Mouse (Mus musculus): ENCODE data around the gene Ddx10. TPM values are rescaled to one million over a fixed set of nuclear protein-coding genes. Genes with fewer than 3 reads are reported as not detected.

Gene Ddx10
- polyA plus RNA-seq (2015; fragmentation: Nextera tagmentation; extraction: Ambion mirVana) = 24.1 and 25.2 TPM in 2 replicates

GRCm38 (mm10) chr9:53247953-53248397, at the start of gene Ddx10:
Gene Ddx10 (minus strand): TSS chr9:53248053.
- ATAC-seq (ENCODE audit: insufficient read depth, low FRiP score) = peak; percentile 100

GRCm38 (mm10) chr9:53292833-53293232, 45.0 kb upstream of the Ddx10 start:
- ATAC-seq (ENCODE audit: insufficient read depth, low FRiP score) = no peak
- Histone ChIP-seq H3K27ac (ENCODE audit: low read length) (no peak overlapping the region), H3K27me3 (ENCODE audit: control insufficient read depth, insufficient read depth, low read length) (no peaks in the 10 kb centered on the region), H3K36me3 (ENCODE audit: control insufficient read depth, insufficient read depth, low read length) (no peaks in the 10 kb centered on the region), H3K9ac (ENCODE audit: low read length) (no peak overlapping the region), H3K4me2 (ENCODE audit: low read depth, low read length) (no peak overlapping the region), H3K9me3 (replicated peaks; ENCODE audit: control insufficient read depth, low read length) (no peaks in the 10 kb centered on the region), H3K4me1 (ENCODE audit: control insufficient read depth, insufficient read depth, low read length) (no peaks in the 10 kb centered on the region), H3K4me3 (replicated peaks; ENCODE audit: low read length) (no peak overlapping the region)

More at GRCm38 (mm10) chr9:53247953-53248397, at the start of gene Ddx10:
- Histone ChIP-seq H3K4me3 (replicated peaks; ENCODE audit: low read length) (peak within 1 kb of the TSS; percentile 86), H3K36me3 (ENCODE audit: control insufficient read depth, insufficient read depth, low read length) (no peaks in the 10 kb centered on the region), H3K27me3 (ENCODE audit: control insufficient read depth, insufficient read depth, low read length) (no peaks in the 10 kb centered on the region), H3K4me1 (ENCODE audit: control insufficient read depth, insufficient read depth, low read length) (peaks cover 5% of the 10 kb centered on the region), H3K9me3 (replicated peaks; ENCODE audit: control insufficient read depth, low read length) (no peaks in the 10 kb centered on the region), H3K4me2 (ENCODE audit: low read depth, low read length) (peak within 1 kb of the TSS; percentile 89), H3K27ac (ENCODE audit: low read length) (peak within 1 kb of the TSS; percentile 22; the same call in 1 of the 2 replicates), H3K9ac (ENCODE audit: low read length) (peak within 1 kb of the TSS; percentile 83)
- under 1% methylated on average over 35 of the region's 35 CpGs for WGBS

GRCm38 (mm10) chr9:53290006-53290405, 42.2 kb upstream of the Ddx10 start:
- H3K4me3 ChIP-seq (replicated peaks; ENCODE audit: low read length) = no peak overlapping the region
- H3K4me1 ChIP-seq (ENCODE audit: control insufficient read depth, insufficient read depth, low read length) = no peaks in the 10 kb centered on the region
- H3K9ac ChIP-seq (ENCODE audit: low read length) = no peak overlapping the region
- H3K4me2 ChIP-seq (ENCODE audit: low read depth, low read length) = no peak overlapping the region
- H3K36me3 ChIP-seq (ENCODE audit: control insufficient read depth, insufficient read depth, low read length) = no peaks in the 10 kb centered on the region
- no peak overlapping the region for H3K27ac ChIP-seq (ENCODE audit: low read length)
- H3K9me3 ChIP-seq (replicated peaks; ENCODE audit: control insufficient read depth, low read length) = no peaks in the 10 kb centered on the region
- WGBS = 65% methylated on average over 3 of the region's 3 CpGs
- no peak for ATAC-seq (ENCODE audit: insufficient read depth, low FRiP score)
- no peaks in the 10 kb centered on the region for H3K27me3 ChIP-seq (ENCODE audit: control insufficient read depth, insufficient read depth, low read length)

- ATAC-seq (ENCODE audit: insufficient read depth, low FRiP score) = no peak
- no peaks in the 10 kb centered on the region for H3K9me3 ChIP-seq (replicated peaks; ENCODE audit: control insufficient read depth, low read length)
- no peaks in the 10 kb centered on the region for H3K27me3 ChIP-seq (ENCODE audit: control insufficient read depth, insufficient read depth, low read length)
- H3K9ac ChIP-seq (ENCODE audit: low read length) = no peak overlapping the region
- no peak overlapping the region for H3K4me2 ChIP-seq (ENCODE audit: low read depth, low read length)
- no peaks in the 10 kb centered on the region for H3K36me3 ChIP-seq (ENCODE audit: control insufficient read depth, insufficient read depth, low read length)
- no peaks in the 10 kb centered on the region for H3K4me1 ChIP-seq (ENCODE audit: control insufficient read depth, insufficient read depth, low read length)
- H3K4me3 ChIP-seq (replicated peaks; ENCODE audit: low read length) = no peak overlapping the region
- no peak overlapping the region for H3K27ac ChIP-seq (ENCODE audit: low read length)
- 75% methylated on average over 6 of the region's 6 CpGs for WGBS
Observed at GRCm38 (mm10) chr9:53286793-53287192, 38.9 kb upstream of the Ddx10 start.

- Histone ChIP-seq H3K36me3 (ENCODE audit: control insufficient read depth, insufficient read depth, low read length) (no peaks in the 10 kb centered on the region), H3K27ac (ENCODE audit: low read length) (no peak overlapping the region), H3K9me3 (replicated peaks; ENCODE audit: control insufficient read depth, low read length) (no peaks in the 10 kb centered on the region), H3K4me1 (ENCODE audit: control insufficient read depth, insufficient read depth, low read length) (no peaks in the 10 kb centered on the region), H3K4me3 (replicated peaks; ENCODE audit: low read length) (no peak overlapping the region), H3K9ac (ENCODE audit: low read length) (no peak overlapping the region), H3K27me3 (ENCODE audit: control insufficient read depth, insufficient read depth, low read length) (no peaks in the 10 kb centered on the region), H3K4me2 (ENCODE audit: low read depth, low read length) (no peak overlapping the region)
- 83% methylated on average over 2 of the region's 2 CpGs for WGBS
- ATAC-seq (ENCODE audit: insufficient read depth, low FRiP score) = no peak
Observed at GRCm38 (mm10) chr9:53278997-53279396, 31.1 kb upstream of the Ddx10 start.

- Histone ChIP-seq H3K4me1 (ENCODE audit: control insufficient read depth, insufficient read depth, low read length) (no peaks in the 10 kb centered on the region), H3K9ac (ENCODE audit: low read length) (no peak overlapping the region), H3K9me3 (replicated peaks; ENCODE audit: control insufficient read depth, low read length) (no peaks in the 10 kb centered on the region), H3K4me3 (replicated peaks; ENCODE audit: low read length) (no peak overlapping the region), H3K27ac (ENCODE audit: low read length) (no peak overlapping the region), H3K27me3 (ENCODE audit: control insufficient read depth, insufficient read depth, low read length) (no peaks in the 10 kb centered on the region), H3K36me3 (ENCODE audit: control insufficient read depth, insufficient read depth, low read length) (no peaks in the 10 kb centered on the region), H3K4me2 (ENCODE audit: low read depth, low read length) (no peak overlapping the region)
- WGBS = 89% methylated on average over 1 of the region's 1 CpGs
- ATAC-seq (ENCODE audit: insufficient read depth, low FRiP score) = no peak
Observed at GRCm38 (mm10) chr9:53276381-53276780, 28.5 kb upstream of the Ddx10 start.

- Histone ChIP-seq H3K36me3 (ENCODE audit: control insufficient read depth, insufficient read depth, low read length) (no peaks in the 10 kb centered on the region), H3K4me3 (replicated peaks; ENCODE audit: low read length) (no peak overlapping the region), H3K9me3 (replicated peaks; ENCODE audit: control insufficient read depth, low read length) (no peaks in the 10 kb centered on the region), H3K4me2 (ENCODE audit: low read depth, low read length) (no peak overlapping the region), H3K27ac (ENCODE audit: low read length) (peak overlapping the region; percentile 17; the same call in 1 of the 2 replicates), H3K27me3 (ENCODE audit: control insufficient read depth, insufficient read depth, low read length) (no peaks in the 10 kb centered on the region), H3K4me1 (ENCODE audit: control insufficient read depth, insufficient read depth, low read length) (peaks cover 2% of the 10 kb centered on the region; the same call in 1 of the 2 replicates), H3K9ac (ENCODE audit: low read length) (peak overlapping the region; percentile 5; the same call in 1 of the 2 replicates)
- 73% methylated on average over 4 of the region's 4 CpGs for WGBS
- no peak for ATAC-seq (ENCODE audit: insufficient read depth, low FRiP score)
Observed at GRCm38 (mm10) chr9:53272714-53273113, 24.9 kb upstream of the Ddx10 start.

GRCm38 (mm10) chr9:53272207-53272606, 24.4 kb upstream of the Ddx10 start:
- H3K4me3 ChIP-seq (replicated peaks; ENCODE audit: low read length) = no peak overlapping the region
- H3K9me3 ChIP-seq (replicated peaks; ENCODE audit: control insufficient read depth, low read length) = no peaks in the 10 kb centered on the region
- WGBS = 37% methylated on average over 5 of the region's 5 CpGs
- no peaks in the 10 kb centered on the region for H3K27me3 ChIP-seq (ENCODE audit: control insufficient read depth, insufficient read depth, low read length)
- no peak overlapping the region for H3K4me2 ChIP-seq (ENCODE audit: low read depth, low read length)
- H3K27ac ChIP-seq (ENCODE audit: low read length) = peak overlapping the region; percentile 17; the same call in 1 of the 2 replicates
- H3K36me3 ChIP-seq (ENCODE audit: control insufficient read depth, insufficient read depth, low read length) = no peaks in the 10 kb centered on the region
- peak overlapping the region; percentile 5; the same call in 1 of the 2 replicates for H3K9ac ChIP-seq (ENCODE audit: low read length)
- peaks cover 2% of the 10 kb centered on the region; the same call in 1 of the 2 replicates for H3K4me1 ChIP-seq (ENCODE audit: control insufficient read depth, insufficient read depth, low read length)
- no peak for ATAC-seq (ENCODE audit: insufficient read depth, low FRiP score)

- H3K9ac ChIP-seq (ENCODE audit: low read length) = no peak overlapping the region
- WGBS = 59% methylated on average over 5 of the region's 5 CpGs
- H3K4me1 ChIP-seq (ENCODE audit: control insufficient read depth, insufficient read depth, low read length) = peaks cover 2% of the 10 kb centered on the region; the same call in 1 of the 2 replicates
- ATAC-seq (ENCODE audit: insufficient read depth, low FRiP score) = no peak
- no peaks in the 10 kb centered on the region for H3K9me3 ChIP-seq (replicated peaks; ENCODE audit: control insufficient read depth, low read length)
- no peaks in the 10 kb centered on the region for H3K27me3 ChIP-seq (ENCODE audit: control insufficient read depth, insufficient read depth, low read length)
- H3K27ac ChIP-seq (ENCODE audit: low read length) = peak overlapping the region; percentile 17; the same call in 1 of the 2 replicates
- no peak overlapping the region for H3K4me2 ChIP-seq (ENCODE audit: low read depth, low read length)
- H3K36me3 ChIP-seq (ENCODE audit: control insufficient read depth, insufficient read depth, low read length) = no peaks in the 10 kb centered on the region
- H3K4me3 ChIP-seq (replicated peaks; ENCODE audit: low read length) = no peak overlapping the region
Observed at GRCm38 (mm10) chr9:53271281-53272022, 23.6 kb upstream of the Ddx10 start.
